Mouse (Mus musculus): ENCODE results near the gene Emp1.
A peak's percentile ranks its signal among the peaks of the same experiment; 100 is the strongest.

Gene Emp1

DNA sequence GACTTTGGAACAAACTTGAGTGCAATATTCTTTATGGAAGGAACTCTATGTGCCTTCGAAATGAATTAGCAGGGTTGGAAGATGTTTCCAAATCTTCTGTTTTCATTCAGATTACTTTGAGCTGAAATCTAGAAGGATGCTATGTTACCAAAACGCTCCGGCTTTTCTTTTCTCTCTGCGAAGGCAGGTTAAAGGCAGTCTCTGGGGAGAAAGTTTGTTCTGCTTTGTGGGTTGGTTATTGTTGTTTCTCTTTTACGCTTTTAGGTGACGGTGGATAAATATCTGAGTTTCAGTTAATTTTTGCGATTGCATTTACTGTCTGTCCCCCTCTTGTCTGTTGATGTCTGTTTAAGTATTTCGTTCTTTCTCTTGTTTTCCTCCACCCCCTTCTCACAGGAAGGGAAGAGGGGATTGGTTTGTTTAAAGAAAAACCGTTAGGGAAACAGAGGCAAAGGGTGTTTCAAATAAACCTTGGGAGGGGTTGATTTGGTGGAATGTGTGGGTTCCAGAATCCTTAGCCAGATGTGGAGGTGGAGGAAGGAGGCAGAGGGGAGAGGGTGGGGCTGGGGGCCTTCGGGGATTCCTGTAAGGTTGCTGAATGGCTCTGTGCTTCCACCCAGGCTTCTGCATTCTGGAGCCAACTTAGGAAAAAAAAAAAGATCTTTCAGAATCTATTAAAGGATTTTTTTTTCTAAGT lies 1.1 kb downstream of the Emp1 start:
- no peak for ATAC-seq (ENCODE audit: low TSS enrichment)

DNA sequence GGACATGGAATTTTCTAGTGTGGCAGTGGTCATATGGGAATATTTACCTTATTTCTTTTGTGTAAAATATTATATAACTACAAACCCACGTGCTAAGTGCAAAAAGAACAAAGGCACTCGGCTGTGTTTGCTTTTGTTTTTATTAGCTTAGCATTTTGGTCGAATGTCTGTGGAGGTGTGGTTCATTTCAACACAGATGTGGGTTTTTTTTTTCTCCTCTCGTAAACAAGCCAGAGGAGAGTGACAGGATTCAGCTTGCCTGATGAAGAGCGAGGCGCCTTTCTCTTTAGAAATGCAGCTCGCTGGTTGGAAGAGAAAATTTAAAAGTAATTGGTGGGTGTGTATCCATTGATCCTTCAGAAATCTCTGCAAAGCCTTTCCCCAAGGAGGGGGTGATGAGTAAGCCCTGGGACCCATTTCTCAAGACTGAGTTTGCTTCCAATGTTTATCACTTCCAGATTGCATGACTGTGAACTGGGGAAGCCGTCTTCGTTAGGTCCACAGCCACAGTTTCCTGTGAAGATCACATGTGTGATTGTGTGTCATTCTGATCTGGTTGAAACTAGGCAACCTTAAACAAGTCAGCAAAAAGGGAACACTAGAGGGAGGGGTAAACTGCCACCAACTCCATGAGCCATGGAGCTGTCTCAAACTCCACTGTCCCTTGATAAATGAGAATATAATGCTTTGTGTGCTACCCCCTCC lies 1.8 kb downstream of the Emp1 start:
- no peak for ATAC-seq (ENCODE audit: low TSS enrichment)

DNA sequence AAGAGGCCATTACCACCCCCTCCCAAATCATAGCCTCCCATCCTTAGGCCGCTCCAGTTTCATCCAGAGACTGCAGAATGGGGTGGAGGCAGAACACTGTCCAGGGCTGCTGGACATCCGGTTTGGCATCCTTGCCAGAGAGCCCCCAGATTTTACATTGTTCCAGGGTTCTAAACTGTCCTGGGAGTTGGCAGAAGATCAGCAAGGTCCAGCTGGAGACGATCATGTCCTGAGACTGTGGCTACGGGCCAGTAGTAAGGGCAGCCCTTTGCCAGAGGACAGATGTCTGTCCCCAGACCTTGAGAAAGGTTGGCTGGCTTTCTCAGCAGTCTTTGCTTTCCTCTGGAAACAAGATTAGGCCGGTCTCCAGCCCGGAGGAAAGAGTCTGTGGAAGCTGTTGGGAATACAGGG lies 2.6 kb downstream of the Emp1 start:
- no peak for ATAC-seq (ENCODE audit: low TSS enrichment)

DNA sequence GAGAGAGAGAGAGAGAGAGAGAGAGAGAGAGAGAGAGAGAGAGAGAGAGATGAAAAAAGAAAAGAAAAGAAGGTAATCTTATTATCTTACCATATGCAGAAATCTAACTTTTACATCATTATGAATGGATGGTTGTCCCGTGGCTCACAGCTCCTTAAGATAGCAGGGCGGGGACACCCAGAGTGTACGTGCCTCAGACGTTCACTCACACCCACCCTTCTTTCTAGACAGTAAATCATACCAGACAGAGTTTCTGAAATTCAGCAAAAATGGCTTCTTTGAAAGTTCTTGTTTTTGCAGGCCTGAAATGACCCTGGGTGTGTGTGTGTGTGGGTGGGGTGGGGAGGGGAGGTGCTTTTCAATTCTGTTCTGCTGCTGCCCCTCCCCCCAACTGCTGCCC lies 3.3 kb downstream of the Emp1 start:
- ATAC-seq (ENCODE audit: low TSS enrichment), result no peak

DNA sequence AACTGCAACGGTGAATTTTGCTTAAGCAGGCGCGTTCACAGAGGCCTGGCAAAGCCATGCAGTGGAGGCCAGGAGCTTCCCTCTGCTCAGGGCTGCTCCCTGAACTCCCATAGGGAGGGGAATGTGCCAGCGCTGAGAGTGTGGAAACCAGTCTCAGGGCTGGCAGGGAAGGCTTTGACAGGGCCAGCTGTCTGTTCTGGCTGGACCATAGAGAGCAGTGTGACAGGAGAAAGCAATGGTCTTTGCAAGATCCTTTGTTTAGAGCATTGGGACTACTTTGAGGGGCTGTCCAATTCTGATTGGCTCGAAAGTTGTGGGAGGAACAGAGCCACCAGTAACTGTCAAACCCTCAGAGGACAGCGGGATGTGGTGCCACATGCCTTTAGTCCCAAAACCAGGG lies 5.9 kb downstream of the Emp1 start:
- ATAC-seq (ENCODE audit: low TSS enrichment), result no peak

DNA sequence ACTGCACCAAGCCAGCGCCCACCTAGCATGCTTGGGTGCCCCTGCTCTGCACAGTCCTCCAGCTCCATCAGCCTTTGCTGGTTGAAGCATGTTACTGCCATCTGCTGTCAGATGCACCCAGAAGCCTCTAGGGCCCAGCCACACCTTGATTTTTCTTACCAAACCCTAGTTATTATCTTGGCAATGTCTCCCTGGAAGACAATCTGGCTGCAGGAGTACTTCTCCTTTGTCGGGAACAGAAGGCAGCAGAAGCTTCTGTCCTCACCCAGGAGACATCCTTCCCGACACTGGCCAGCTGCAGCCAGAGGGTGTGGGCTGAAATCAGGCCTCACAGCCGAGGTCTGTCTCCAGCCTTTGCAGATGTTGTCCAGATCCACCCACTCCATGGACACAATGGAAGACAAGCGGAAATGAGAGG lies 7.2 kb downstream of the Emp1 start:
- peak; percentile 94 for ATAC-seq (ENCODE audit: low TSS enrichment)

DNA sequence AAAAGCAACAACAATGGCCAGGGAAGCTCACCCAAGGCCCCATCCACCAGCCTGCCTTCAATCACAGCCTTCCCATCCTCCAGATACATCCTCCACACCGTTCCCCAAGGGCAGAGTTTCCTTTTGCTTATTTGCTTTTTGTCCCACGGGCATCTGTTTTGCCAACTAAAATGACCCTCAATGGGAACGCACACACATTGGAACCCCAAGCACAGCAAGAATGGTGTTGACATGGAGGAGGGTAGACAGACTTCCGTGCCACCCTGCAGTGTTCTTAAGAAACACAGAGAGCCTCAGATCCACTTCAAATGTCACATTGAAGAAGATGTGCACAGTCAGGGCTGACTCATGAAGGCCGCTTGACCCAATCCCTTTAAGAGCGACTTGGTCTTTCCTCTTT lies 8.6 kb downstream of the Emp1 start:
- ATAC-seq (ENCODE audit: low TSS enrichment), result no peak

DNA sequence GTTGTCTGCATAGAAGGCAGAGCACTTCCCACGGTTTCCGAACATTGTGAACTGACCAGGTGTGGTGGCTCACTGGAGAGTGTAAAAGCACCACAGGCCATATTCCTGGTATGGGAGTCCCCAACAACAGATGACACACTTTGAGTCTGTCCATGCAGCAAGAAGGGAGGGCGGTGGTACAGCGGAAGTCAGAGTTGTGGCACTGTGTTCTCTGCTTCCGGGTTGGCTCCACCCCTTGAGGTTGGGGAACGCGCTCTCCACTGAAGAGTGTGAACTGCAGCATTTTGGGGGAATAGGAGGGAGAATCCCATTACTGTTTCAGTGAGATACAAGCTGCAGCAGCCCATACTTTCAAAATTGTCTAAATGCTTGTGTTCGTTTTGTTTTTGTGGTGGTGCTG lies 11.0 kb downstream of the Emp1 start:
- no peak for ATAC-seq (ENCODE audit: low TSS enrichment)

DNA sequence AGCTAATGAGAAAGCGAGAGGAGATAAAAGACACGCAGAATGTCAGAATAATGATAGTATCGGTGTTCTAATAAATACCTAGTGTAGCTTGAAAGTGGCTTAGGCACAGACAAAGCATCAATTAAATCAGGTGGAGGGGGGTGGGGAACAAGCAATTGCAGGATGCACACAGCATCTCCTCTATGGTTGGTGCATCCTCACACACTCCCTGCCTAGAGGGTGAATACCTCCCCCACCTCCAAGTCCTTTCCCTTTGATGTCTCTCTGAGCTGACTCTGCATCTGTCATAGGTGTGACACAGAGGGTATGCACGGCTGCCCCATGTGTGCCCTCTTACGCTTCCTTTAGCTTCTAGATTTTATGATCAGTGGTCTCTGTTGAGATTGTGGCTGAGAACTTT lies 13.5 kb downstream of the Emp1 start:
- no peak for ATAC-seq (ENCODE audit: low TSS enrichment)

DNA sequence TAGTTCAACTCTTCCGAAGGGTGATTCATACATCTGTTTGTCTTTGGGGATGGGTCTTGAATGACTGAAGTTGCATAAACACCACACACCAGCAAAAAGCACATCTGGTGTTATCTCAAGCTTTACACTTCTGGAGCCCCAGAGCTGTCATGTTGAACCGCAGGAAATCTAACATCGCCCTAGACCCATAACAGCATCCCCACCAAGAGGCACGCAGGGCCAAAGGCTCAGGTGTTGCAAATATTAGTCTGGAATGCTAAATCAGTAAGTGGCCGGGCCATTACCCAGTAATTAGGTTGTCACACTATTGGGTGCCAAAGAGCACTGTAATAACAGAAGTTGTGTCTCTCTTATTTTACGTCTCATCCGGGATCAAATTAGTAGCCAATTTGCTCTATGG lies 13.9 kb downstream of the Emp1 start:
- no peak for ATAC-seq (ENCODE audit: low TSS enrichment)

DNA sequence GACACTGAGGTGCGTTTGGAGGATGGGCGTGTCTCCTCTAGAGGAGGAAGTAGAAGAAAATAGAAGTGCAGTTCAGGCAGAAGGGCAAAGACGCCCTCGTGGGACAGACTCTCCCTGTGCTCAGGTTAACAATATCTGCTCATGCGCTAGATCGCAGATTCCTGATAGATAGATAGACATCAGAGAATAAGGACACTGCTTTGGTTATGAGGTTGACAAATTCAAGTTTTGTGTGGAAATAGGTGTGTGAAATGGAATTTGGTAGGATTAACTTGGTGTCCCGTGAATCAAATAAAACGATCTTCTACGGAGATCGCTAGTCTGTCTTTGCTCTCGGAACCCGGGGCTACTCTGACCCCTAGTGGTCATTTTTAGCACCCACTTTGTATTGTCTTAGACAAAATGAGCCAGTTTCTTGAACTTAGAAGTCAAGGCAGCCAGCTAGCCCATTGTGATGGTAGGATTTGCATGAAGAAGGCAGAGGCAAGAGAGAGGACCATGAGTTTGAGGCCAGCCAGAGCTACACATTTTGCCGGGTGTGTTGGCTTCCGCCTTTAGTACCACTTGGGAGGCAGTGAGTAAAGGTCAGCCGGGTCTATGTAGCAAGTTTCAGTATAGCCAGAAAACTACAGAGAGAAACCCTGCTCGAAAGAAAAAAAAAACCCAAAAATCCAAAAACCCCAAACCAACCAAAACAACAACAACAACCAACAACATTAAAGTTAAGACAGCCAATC lies 15.4 kb downstream of the Emp1 start:
- peak; percentile 77 for ATAC-seq (ENCODE audit: low TSS enrichment)

DNA sequence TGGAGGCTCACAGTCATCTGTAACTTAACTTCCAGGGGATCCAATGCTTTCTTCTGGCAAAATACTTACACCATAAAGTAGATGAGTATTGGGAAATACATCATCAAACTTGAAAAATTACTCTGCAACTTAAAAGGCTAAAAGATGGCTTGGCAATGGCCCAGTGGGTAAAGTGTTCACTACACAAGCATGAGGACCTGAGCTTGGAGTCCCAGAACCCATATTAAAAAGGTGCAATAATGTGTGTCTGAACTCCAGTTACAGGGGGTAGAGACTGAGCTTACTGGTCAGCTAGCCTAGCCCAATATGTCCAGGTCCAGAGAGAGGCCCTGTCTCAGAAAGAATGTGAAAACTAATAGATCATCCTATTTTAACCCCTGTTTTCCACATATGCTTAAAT lies 21.6 kb downstream of the Emp1 start:
- ATAC-seq (ENCODE audit: low TSS enrichment), result no peak

DNA sequence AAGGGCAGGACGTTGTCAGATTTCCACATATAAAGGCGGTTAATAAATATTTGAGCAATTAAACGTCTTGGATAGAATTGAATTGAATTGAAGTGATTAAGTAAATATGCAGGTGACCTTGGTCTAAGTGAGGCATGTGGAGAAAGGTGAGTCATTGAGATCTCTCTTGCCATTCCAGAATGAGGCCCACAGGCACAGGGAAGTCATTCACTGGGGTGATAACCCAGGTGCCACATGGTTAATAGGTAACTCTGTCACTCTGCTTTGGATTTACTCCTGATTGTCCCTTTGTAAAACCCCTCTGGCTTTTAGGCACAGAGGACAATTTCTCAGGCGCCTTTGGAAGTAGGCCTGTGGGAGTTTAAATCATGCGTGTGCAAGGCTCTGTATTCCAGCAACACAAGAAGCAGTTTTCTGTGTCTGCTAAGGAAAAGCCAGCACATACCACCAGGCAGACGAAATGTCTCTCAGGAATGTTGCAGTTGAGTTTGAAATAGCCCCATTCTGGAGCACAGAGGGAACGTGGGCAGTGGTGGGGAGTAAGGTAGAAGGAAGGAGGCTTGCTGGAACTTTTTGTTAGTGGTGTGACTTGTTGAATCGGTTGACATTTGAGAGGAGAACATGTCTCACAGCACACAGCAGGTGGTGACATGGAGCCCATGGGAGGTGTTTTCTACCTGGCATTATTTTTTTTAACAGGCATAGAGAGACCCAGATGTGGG lies 23.6 kb downstream of the Emp1 start:
- peak; percentile 97 for ATAC-seq (ENCODE audit: low TSS enrichment)

DNA sequence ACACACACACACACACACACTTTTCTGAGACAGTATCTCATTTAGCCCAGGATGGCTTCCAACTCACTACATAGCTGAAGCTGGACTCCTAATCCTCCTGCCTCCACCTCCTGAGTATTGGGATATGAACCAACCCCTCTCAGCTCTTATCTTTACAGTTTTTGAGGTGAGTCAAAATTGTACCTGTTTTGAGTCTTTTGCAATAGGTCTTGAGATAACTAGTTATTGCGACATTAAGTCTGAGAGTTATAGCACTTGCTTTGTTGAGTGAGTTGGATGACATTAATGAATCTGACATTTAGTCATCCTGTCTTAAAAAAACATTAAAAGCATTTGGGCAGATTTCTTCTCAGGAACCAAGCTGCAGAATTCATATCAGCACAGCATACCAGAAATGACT lies 25.3 kb downstream of the Emp1 start:
- no peak for ATAC-seq (ENCODE audit: low TSS enrichment)

DNA sequence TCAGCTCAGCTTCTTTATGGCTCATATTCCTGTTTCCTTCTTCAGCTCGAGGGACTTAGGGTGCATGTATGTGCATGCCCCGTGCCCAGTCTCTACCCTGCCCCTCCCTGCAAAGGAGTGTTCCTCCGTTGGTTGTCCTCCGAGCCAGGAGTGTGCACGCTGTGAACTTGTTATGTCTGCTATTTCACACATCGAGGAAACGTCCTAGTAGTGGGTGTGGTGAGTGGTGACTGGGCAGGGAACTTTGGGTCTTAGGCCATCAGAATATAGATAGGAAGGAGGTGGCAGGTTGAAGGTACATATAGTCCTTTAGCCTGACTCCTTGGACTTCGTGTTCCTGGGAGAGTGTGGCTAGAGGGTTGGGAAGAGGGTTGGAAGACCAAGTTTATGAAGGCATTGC lies 26.4 kb downstream of the Emp1 start:
- no peak for ATAC-seq (ENCODE audit: low TSS enrichment)

DNA sequence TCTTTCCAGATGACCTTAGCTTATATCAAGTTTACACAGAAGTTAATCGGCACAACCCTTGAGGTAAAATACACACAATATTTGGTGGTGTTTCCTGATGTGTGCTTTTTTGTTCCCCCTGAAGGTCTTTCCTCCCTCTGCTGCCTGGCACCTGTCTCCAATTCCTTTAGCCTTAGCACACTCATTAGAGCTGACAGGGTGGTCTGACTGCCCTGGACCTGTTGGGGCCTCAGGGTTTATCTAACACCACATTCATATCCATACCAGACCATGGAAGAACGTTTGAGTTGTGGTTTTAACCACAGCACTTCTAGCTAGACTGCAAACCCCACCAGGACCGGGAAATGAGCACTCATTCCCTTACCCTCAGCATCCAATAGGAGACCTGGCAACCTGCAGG lies 28.1 kb downstream of the Emp1 start:
- no peak for ATAC-seq (ENCODE audit: low TSS enrichment)

DNA sequence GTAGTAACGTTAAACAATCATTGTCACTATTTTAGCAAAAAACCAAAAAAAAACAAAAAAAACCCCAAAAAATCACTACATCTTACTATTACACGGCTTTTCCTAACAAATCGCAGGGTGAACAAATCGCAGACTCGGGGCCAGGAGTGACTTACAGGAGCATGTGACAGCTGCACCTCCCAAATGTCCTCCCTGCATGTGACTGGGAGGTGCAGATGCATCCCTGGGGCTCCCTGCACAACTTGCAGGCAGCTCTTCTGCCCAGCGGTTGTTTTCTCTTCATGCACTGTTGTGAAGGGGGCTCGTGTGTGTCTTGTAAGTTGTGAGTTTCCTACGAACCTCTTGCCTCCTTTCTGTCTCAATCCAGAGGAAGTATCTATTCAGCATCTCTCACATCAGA lies 33.0 kb downstream of the Emp1 start:
- ATAC-seq (ENCODE audit: low TSS enrichment), result no peak

DNA sequence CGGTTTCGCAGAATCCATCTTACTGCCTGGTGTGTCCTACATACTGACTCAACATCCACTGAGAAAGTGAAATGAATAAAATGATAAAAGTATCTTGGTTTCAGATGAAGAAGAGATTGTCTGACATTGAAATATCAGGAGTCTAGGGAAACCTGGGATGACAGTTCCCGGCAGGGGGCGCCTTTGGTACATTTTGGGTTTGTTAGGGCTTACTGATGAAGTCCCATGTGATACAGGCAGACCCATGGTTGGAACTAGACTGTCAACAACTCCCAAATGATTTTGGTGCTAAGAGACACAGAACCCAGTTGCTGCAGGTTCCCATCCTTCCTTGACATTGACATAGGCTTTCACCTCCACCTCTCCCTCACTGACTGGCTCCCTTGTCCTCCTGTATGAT lies 34.7 kb downstream of the Emp1 start:
- ATAC-seq (ENCODE audit: low TSS enrichment), result no peak

DNA sequence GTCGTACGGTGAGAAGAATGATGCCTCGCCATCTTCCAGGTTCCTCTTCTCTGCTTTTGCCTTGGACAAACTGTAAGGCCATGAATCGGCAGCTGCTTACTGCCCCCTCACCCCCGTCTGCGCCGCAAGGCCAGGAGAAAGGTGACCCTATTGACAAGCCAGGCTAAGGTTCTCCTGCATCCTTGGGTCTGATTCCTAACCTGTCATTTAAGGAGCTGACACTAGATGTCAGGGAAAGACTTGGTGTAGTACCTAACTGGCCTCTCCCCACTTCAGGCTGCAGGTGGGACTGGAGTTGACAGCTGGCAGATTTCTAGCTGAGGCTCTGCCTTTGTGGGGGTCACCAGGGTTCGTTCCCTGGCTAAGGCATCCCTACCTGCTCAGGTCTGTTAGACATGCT lies 35.4 kb downstream of the Emp1 start:
- ATAC-seq (ENCODE audit: low TSS enrichment), result no peak

DNA sequence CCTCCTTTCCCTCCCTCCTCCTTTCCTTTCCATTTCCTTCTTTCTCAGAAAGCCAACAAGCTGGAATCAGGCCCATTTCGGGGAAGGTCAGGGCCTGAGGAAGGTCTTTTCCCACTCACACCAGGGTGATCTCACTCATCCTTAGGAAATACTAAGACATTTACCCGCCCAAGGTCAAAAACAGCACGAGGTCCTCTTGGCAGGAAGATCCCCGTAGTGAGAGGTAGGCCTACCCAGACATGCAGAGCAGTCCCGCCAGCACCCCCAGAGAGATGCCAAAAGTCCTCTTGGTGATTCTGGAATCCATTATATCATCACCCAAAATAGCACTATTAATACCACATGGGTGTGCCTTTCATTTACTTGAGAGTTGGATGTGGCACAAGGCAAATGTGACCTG lies 36.5 kb downstream of the Emp1 start:
- ATAC-seq (ENCODE audit: low TSS enrichment), result no peak

DNA sequence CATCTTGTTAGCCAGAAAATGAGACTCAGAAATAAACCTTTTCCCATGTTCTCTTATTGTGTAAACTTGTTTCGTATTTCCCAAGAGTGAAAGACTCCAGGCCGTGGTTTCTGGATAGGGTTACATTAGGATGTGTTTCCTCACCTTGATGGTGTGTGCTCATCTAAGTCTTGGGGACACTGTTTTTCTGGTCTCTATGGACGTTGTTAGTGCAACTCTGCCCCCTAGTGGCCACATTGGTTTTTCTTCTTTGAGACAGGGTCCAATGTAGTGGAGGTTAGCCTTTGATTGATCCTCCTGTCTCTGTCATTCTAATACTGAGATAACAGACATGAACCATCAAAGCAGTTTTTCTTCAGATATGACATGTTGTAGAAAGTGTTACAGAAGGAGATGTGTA lies 38.0 kb downstream of the Emp1 start:
- peak; percentile 85 for ATAC-seq (ENCODE audit: low TSS enrichment)

DNA sequence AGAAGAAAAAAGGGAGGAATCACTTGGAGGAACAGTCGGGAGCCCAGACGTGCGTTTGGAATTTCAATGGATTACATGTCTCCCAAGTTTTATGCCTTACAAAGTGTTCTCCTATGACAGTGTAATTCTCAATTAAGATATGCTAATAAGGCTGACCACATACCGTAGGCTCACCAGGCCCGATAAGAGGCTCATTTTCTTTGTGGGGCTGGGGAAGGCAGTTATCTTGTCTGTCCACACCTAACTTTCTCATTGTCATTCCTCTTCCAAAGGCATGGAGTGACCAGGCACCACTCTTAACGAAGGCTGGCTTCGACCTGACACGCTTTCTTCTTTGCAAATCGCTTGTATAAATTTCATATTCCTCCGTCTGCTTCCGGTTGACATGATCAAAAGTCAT lies 42.7 kb downstream of the Emp1 start:
- ATAC-seq (ENCODE audit: low TSS enrichment), result no peak

DNA sequence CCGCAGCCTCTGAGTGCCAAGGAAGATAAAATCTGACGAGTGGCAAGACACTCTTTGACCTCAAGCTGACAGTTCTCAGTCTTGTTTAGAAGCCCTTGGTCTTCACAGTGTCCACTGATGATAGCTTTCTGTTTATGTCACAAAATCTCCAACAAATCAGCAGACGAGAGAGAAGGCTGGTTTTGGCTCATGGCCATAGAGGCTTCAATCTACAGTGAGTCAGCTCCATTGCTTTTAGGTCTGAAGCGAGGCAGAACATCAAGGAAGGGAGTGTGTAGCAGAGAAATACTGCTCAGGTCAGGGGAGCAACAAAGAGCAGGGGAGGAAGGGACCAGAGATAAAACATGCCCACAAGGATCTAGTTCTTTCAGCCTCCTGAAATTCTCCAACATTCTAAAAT lies 45.0 kb downstream of the Emp1 start:
- ATAC-seq (ENCODE audit: low TSS enrichment), result no peak

Measured in frontal cortex, adult (tissue).